Mouse (Mus musculus) adrenal gland, adult 2 months (tissue): Measurements from ENCODE around the gene Pcsk7. TPM values are rescaled to one million over a fixed set of nuclear protein-coding genes. Genes with fewer than 3 reads are reported as not detected.

Source experiments
- DNase-seq: peaks from one replicate; pipeline ENCODE4 v3.0.0; 2021
- microRNA-seq, 2 experiments: library from miRNA; unstranded; fragments of <30 nt; microRNA quantifications; one replicate each; pipeline ENCODE4 v1.2.0; 2021
- polyA plus RNA-seq: library from polyadenylated mRNA; depleted of rRNA; stranded (reverse); fragments of >200 nt; gene quantifications from 2 replicates; pipeline ENCODE4 v1.2.3, GENCODE M21; 2012; rRNA removed
- total RNA-seq, 2 experiments: library from RNA; stranded (reverse); gene quantifications; 2 replicates each; pipeline ENCODE4 v1.2.3; 2021

Pcsk7 gene
- total and polyA plus RNA-seq, 3 experiments, result 18.4 to 30.0 (median 20.8) TPM

- peak; percentile 64 for DNase-seq
These were observed 55.6 kb downstream of the Pcsk7 start for GRCm38 (mm10) chr9:45961855-45962254.

DNA sequence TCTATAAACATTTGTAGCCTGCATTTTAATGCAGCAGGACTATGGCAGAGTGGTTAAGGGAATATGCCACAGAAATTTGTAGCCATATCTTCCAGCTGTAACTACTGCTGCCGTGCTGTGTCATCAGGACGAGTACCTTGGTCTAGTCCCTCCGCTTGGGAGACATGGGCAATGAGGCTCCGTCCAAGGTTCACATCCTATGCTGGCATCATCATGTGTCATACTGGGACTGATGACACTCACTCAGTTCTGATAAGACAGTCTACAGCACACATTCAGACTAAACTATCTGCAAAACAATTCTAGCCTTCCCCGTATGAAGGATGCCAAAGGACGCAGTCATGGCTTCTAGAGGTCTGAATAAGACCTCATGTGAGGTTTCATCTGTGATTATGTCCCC lies 57.3 kb downstream of the Pcsk7 start:
- DNase-seq, result peak; percentile 59

- no peak for DNase-seq
These were observed 70.6 kb downstream of the Pcsk7 start for GRCm38 (mm10) chr9:45976884-45977283.

Small RNAs within 50 kb of the gene (microRNA-seq; reads per million reads assigned to microRNA genes)
- gene Mir7087, result 0.88 to 2.5 reads per million in 2 experiments

Other genes with a start within 250 kb of the Pcsk7 start
- 10 to 100 TPM; 15.0 to 18.8 TPM for gene Cep164, start 77.8 kb upstream of the Pcsk7 start, total RNA-seq
- 23.4 and 28.1 TPM in 2 replicates for gene Cep164, start 77.8 kb upstream of the Pcsk7 start, polyA plus RNA-seq
- 10 to 100 TPM; 22.0 to 27.6 TPM for gene Bace1, start 67.9 kb upstream of the Pcsk7 start, total RNA-seq
- 22.9 and 28.7 TPM in 2 replicates for gene Bace1, start 67.9 kb upstream of the Pcsk7 start, polyA plus RNA-seq
- gene Rnf214, start 414 bp downstream of the Pcsk7 start, total RNA-seq, result 10 to 100 TPM; 37.4 to 48.5 TPM
- 15.8 and 17.6 TPM in 2 replicates for gene Rnf214, start 414 bp downstream of the Pcsk7 start, polyA plus RNA-seq
- gene Tagln, start 29.6 kb downstream of the Pcsk7 start, total RNA-seq, result 100 to 1,000 TPM in 1 of 2 experiments, 10 to 100 TPM in 1; 80.8 to 268 TPM
- gene Tagln, start 29.6 kb downstream of the Pcsk7 start, polyA plus RNA-seq, result 59.9 and 80.9 TPM in 2 replicates
- 100 to 1,000 TPM; 138 to 351 TPM for gene Sidt2, start 48.8 kb downstream of the Pcsk7 start, total RNA-seq
- 942 and 1,575 TPM in 2 replicates for gene Sidt2, start 48.8 kb downstream of the Pcsk7 start, polyA plus RNA-seq
- gene Pafah1b2, start 106.2 kb downstream of the Pcsk7 start, total RNA-seq, result 100 to 1,000 TPM; 154 to 167 TPM
- 57.5 and 96.7 TPM in 2 replicates for gene Pafah1b2, start 106.2 kb downstream of the Pcsk7 start, polyA plus RNA-seq
- 10 to 100 TPM; 49.2 to 87.3 TPM for gene Sik3, start 106.3 kb downstream of the Pcsk7 start, total RNA-seq
- 17.2 and 30.2 TPM in 2 replicates for gene Sik3, start 106.3 kb downstream of the Pcsk7 start, polyA plus RNA-seq